Mouse (Mus musculus): ENCODE measurements at regions not wholly inside any gene's neighbourhood (a gene's known extent, or its start where the extent isn't known, plus 50 kb on each side); places are given as distances from the start of the nearest gene placed in this dataset.

GRCm38 (mm10) chr13:103415335-103415734, 81.0 kb upstream of the Mast4 start:
- TF ChIP-seq POLR2A (IDR thresholded peaks at IDR 0.05; ENCODE audit: borderline replicate concordance, extremely low read depth, low read depth, low read length) = no peak
- TF ChIP-seq CTCF (IDR thresholded peaks at IDR 0.05; ENCODE audit: insufficient read depth, low read length) = no peak

Measured in lung, adult 2 months (tissue).